Mouse (Mus musculus): Measurements from ENCODE around the gene Serac1. TPM values are rescaled to one million over a fixed set of nuclear protein-coding genes. Genes with fewer than 3 reads are reported as not detected.
A peak's percentile ranks its signal among the peaks of the same experiment; 100 is the strongest.

The Serac1 gene
- 3.2 and 5.5 TPM in 2 replicates for polyA plus RNA-seq (2012; rRNA removed)

GRCm38 (mm10) chr17:6079287-6080122, at the start of gene Serac1, which contains the start of gene Gtf2h5:
Gene Serac1, minus strand, starts transcription at chr17:6079741.
Gene Gtf2h5, plus strand, starts transcription at chr17:6079786.
- peak; percentile 99 for DNase-seq
- TF ChIP-seq CTCF (IDR thresholded peaks at IDR 0.05; ENCODE audit: insufficient read depth, low read length) (no peak), POLR2A (IDR thresholded peaks at IDR 0.05; ENCODE audit: borderline replicate concordance, extremely low read depth, low read depth, low read length) (peak; percentile 88)
- Histone ChIP-seq H3K4me1 (ENCODE audit: control insufficient read depth, insufficient read depth, low read length) (no peaks in the 10 kb centered on the region), H3K4me3 (replicated peaks; ENCODE audit: extremely low read depth, low read depth, low read length) (peak within 1 kb of the TSS; percentile 86)
- WGBS: under 1% methylated on average over 70 of the region's 70 CpGs

GRCm38 (mm10) chr17:6128039-6128438, 48.5 kb upstream of the Serac1 start:
- Histone ChIP-seq H3K4me1 (ENCODE audit: control insufficient read depth, insufficient read depth, low read length) (no peaks in the 10 kb centered on the region), H3K4me3 (replicated peaks; ENCODE audit: extremely low read depth, low read depth, low read length) (no peak overlapping the region)
- no peak for DNase-seq
- no peak for TF ChIP-seq POLR2A (IDR thresholded peaks at IDR 0.05; ENCODE audit: borderline replicate concordance, extremely low read depth, low read depth, low read length)
- TF ChIP-seq CTCF (IDR thresholded peaks at IDR 0.05; ENCODE audit: insufficient read depth, low read length): no peak
- WGBS: 47% methylated on average over 3 of the region's 3 CpGs

- 92% methylated on average over 3 of the region's 3 CpGs for WGBS
- no peak for TF ChIP-seq CTCF (IDR thresholded peaks at IDR 0.05; ENCODE audit: insufficient read depth, low read length)
- TF ChIP-seq POLR2A (IDR thresholded peaks at IDR 0.05; ENCODE audit: borderline replicate concordance, extremely low read depth, low read depth, low read length): no peak
- Histone ChIP-seq H3K4me3 (replicated peaks; ENCODE audit: extremely low read depth, low read depth, low read length) (no peak overlapping the region), H3K4me1 (ENCODE audit: control insufficient read depth, insufficient read depth, low read length) (no peaks in the 10 kb centered on the region)
- DNase-seq: no peak
These were observed 45.9 kb upstream of the Serac1 start for GRCm38 (mm10) chr17:6125441-6125840.

GRCm38 (mm10) chr17:6123776-6124175, 44.2 kb upstream of the Serac1 start:
- no peak for TF ChIP-seq CTCF (IDR thresholded peaks at IDR 0.05; ENCODE audit: insufficient read depth, low read length)
- no peak for TF ChIP-seq POLR2A (IDR thresholded peaks at IDR 0.05; ENCODE audit: borderline replicate concordance, extremely low read depth, low read depth, low read length)
- no peaks in the 10 kb centered on the region for H3K4me1 ChIP-seq (ENCODE audit: control insufficient read depth, insufficient read depth, low read length)
- no peak for DNase-seq
- H3K4me3 ChIP-seq (replicated peaks; ENCODE audit: extremely low read depth, low read depth, low read length): no peak overlapping the region
- WGBS: 84% methylated on average over 4 of the region's 4 CpGs

GRCm38 (mm10) chr17:6118861-6119260, 39.3 kb upstream of the Serac1 start:
- Histone ChIP-seq H3K4me1 (ENCODE audit: control insufficient read depth, insufficient read depth, low read length) (peaks cover 6% of the 10 kb centered on the region; the same call in 1 of the 2 replicates), H3K4me3 (replicated peaks; ENCODE audit: extremely low read depth, low read depth, low read length) (no peak overlapping the region)
- WGBS: 81% methylated on average over 4 of the region's 4 CpGs
- no peak for TF ChIP-seq CTCF (IDR thresholded peaks at IDR 0.05; ENCODE audit: insufficient read depth, low read length)
- no peak for TF ChIP-seq POLR2A (IDR thresholded peaks at IDR 0.05; ENCODE audit: borderline replicate concordance, extremely low read depth, low read depth, low read length)
- no peak for DNase-seq

GRCm38 (mm10) chr17:6117917-6118316, 38.4 kb upstream of the Serac1 start:
- 60% methylated on average over 3 of the region's 3 CpGs for WGBS
- TF ChIP-seq CTCF (IDR thresholded peaks at IDR 0.05; ENCODE audit: insufficient read depth, low read length) (no peak), POLR2A (IDR thresholded peaks at IDR 0.05; ENCODE audit: borderline replicate concordance, extremely low read depth, low read depth, low read length) (no peak)
- DNase-seq: no peak

GRCm38 (mm10) chr17:6117148-6117725, 37.7 kb upstream of the Serac1 start:
- DNase-seq: no peak
- TF ChIP-seq CTCF (IDR thresholded peaks at IDR 0.05; ENCODE audit: insufficient read depth, low read length): no peak
- TF ChIP-seq POLR2A (IDR thresholded peaks at IDR 0.05; ENCODE audit: borderline replicate concordance, extremely low read depth, low read depth, low read length): no peak
- Histone ChIP-seq H3K4me3 (replicated peaks; ENCODE audit: extremely low read depth, low read depth, low read length) (no peak overlapping the region), H3K4me1 (ENCODE audit: control insufficient read depth, insufficient read depth, low read length) (peaks cover 6% of the 10 kb centered on the region; the same call in 1 of the 2 replicates)
- WGBS: 65% methylated on average over 4 of the region's 4 CpGs

More at GRCm38 (mm10) chr17:6117917-6118316, 38.4 kb upstream of the Serac1 start:
- H3K4me3 ChIP-seq (replicated peaks; ENCODE audit: extremely low read depth, low read depth, low read length): no peak overlapping the region
- H3K4me1 ChIP-seq (ENCODE audit: control insufficient read depth, insufficient read depth, low read length): peaks cover 6% of the 10 kb centered on the region; the same call in 1 of the 2 replicates

- Histone ChIP-seq H3K4me3 (replicated peaks; ENCODE audit: extremely low read depth, low read depth, low read length) (no peak overlapping the region), H3K4me1 (ENCODE audit: control insufficient read depth, insufficient read depth, low read length) (peaks cover 6% of the 10 kb centered on the region; the same call in 1 of the 2 replicates)
- 87% methylated on average over 9 of the region's 9 CpGs for WGBS
- DNase-seq: no peak
- TF ChIP-seq CTCF (IDR thresholded peaks at IDR 0.05; ENCODE audit: insufficient read depth, low read length) (no peak), POLR2A (IDR thresholded peaks at IDR 0.05; ENCODE audit: borderline replicate concordance, extremely low read depth, low read depth, low read length) (no peak)
These were observed 35.5 kb upstream of the Serac1 start for GRCm38 (mm10) chr17:6115085-6115484.

GRCm38 (mm10) chr17:6113653-6114052, 34.1 kb upstream of the Serac1 start:
- H3K4me1 ChIP-seq (ENCODE audit: control insufficient read depth, insufficient read depth, low read length): peaks cover 8% of the 10 kb centered on the region; the same call in 1 of the 2 replicates
- TF ChIP-seq POLR2A (IDR thresholded peaks at IDR 0.05; ENCODE audit: borderline replicate concordance, extremely low read depth, low read depth, low read length) (no peak), CTCF (IDR thresholded peaks at IDR 0.05; ENCODE audit: insufficient read depth, low read length) (no peak)
- DNase-seq: no peak
- 85% methylated on average over 6 of the region's 6 CpGs for WGBS
- H3K4me3 ChIP-seq (replicated peaks; ENCODE audit: extremely low read depth, low read depth, low read length): no peak overlapping the region

Data from lung, adult 2 months (tissue).